Mouse (Mus musculus) liver, embryonic 14.5 days (tissue): ENCODE results near the gene 4933411K16Rik.

Experiments
- CTCF ChIP-seq: IDR thresholded peaks from 2 replicates; pipeline ENCODE4 v1.5.1; 2016; ENCODE audit warnings: antibody characterized with exemption, low read depth, control low read depth
- EP300 ChIP-seq: IDR thresholded peaks from 2 replicates; pipeline ENCODE4 v1.6.1; 2016; ENCODE audit warnings: antibody characterized with exemption, low read depth

DNA sequence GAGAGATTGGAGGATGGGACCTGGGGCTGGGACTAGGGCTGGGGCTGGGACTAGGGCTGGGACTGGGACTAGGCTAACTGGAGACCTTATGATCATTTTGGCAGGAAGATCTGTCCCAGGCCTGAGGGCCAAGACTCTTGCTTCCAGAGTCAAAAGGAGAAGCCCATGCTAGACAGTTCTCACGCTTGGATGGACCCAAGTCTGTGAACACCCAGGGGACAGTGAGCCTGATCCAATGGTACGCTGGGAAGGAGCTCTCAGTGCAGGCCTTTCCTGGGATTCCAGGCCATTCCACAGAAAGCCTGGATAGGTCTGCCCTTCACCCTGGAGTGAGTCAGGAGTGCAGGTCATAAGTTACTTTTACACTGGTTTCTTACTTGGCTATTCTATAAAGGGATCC lies 23.0 kb downstream of the 4933411K16Rik start:
- TF ChIP-seq CTCF, result no peak
- TF ChIP-seq EP300, result no peak
